Mouse (Mus musculus) B cell, adult 2 months (primary cell): ENCODE data around the gene Tmc3.

Experiments
- DNase-seq, 2 experiments: peaks; one replicate each; pipeline ENCODE4 v3.0.0; 2022

Gene Tmc3

DNA sequence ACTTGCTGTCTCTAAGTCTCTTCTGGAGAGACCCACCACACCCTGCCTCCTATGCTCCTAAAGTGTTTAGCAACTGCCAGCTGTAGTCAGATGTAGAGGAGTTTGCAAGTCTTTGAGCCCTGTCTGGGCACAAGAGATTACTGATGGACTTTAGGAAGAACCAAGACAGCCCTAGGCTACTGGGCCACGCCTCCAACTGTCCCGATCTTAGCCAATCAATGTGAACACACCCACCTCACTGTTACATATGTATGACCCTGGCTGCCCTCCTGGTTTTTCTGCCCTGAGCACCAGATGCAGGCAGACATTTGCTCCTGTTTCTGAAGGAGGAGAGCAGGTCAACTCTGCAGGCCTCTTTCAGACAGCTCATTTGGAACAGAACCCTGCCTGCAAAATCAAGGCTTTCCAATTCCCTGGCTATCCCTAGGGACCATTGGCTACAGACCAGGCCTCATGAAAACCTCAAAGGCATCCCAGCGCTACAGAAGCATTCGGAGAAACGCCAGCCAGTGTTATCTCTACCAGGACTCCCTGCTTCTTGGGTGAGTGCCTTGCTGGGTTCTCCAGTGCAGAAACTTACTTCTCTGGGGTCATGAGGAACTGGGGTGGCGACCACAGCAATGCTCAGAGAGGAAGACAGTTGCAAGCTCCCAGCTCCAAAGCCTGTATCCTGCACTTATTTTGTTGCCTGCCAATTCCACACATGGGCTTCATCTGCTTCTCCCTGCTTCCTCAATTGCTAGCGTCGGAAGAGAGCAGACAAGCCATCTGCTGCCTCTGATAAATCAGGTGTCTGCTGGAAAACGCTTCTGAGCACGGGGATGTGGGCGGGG is at the start of gene Tmc3:
Gene Tmc3, plus strand, starts transcription at position 289 of the 833 bp plus-strand sequence.
- DNase-seq = no peak

DNA sequence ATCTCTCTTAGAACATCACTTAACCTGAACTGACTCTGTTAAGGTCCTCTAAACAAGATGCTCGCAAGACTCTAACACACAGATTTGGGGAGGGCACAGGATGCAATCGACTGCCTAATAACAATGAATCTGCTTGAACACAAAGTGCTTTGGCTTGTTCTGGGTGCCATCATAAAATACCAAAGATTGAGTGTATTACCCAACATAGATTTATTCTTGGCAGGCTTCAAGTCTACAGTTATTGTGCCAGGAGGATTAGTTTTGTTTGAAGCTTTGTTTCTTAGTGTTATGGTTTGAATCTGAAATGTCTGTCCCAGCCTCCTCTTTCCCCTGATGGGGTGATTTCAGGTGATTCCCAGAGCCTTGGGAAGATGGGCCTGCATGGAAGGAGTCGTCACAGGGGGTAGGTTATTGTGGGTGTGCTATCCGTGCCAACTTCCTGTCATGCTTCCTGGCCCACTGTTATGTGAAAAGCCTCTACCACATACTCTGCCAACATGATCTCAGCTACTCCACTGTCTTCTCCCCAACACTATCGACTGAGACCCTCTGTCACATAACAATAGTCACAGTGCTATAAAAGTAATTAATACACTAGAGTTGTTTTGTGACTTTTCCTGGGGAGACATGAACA is 43.1 kb upstream of the Tmc3 start:
- DNase-seq = no peak

- no peak for DNase-seq
These were observed 35.9 kb upstream of the Tmc3 start for GRCm38 (mm10) chr7:83548686-83549352.

DNA sequence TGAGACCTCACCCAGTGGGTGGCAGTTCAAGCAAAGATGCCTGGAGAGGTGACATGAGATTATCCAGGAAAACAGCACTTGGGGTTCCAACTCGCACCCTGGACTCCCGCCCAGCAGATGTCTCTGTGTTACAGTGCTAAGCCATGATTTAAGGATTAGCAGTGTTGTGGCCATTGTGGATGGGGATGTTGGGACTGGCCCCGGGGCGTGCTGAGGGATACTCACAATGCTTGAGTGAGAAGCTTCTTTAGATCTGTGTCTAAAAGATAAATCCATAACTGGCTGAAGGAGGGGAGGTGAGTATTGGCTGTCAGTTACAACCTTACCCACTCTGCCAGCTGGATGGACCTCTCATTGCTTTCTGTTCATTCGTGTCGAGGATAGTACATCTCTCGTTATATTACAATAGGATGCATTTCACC is 35.4 kb upstream of the Tmc3 start:
- no peak for DNase-seq

- DNase-seq = peak in 1 of 2 experiments; percentile 25
These were observed 34.7 kb upstream of the Tmc3 start for GRCm38 (mm10) chr7:83549951-83550407.

DNA sequence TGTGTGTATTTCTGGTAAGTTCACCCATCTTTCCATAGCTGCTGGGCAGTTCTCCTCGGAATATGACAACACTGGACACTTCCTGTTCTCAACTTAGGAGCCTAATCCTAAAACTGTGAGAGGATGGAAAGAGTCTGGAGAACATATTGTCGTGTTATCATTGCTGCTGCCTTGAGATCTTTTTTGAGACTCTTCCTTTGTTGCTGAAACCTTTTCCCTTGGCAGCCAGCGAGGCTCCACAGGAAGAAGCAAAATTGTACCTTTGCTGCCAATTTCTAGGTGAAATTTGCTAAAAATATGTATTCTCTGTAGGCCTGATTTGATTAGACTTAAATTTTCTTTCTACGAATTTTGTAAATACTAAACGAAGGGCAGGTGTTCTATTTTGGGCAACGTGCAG is 30.2 kb upstream of the Tmc3 start:
- DNase-seq = no peak

DNA sequence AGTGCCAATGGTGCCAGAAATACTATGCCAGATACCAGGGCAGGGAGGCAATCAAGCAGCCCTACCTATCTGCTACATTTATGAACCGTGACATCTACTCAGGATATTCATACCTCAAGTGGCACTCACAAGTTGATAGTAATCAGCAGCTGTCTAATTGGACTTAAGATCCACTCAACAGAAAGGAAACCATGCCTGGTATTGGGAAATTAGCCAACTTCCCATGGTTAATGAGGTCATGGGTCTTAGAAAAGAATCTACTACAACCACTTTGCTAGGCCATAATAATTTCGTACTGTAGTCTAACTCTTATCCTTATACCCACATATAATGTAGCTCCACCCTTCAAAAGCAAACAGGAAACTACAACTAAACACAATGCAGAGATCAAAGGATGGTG is 28.2 kb upstream of the Tmc3 start:
- no peak for DNase-seq

GRCm38 (mm10) chr7:83558741-83559280 is 25.9 kb upstream of the Tmc3 start:
- no peak for DNase-seq

DNA sequence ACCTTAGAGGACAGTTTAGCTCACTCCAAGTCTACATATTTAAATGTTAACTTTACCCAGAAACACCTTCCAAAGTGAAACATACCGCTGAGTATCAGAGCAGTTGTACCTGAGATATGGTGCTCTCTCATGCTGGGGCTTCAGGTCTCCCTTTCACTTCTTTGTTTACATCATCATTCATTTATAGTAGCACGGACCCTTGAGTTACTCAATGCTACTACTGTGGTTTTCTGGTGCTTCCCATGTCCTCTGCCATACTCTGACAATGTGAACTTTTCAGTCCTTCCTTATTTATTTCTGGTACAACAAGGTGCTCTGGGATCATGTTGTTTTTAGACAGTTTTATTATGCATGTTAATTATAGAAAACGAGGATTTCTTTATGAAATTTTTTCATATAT is 25.2 kb upstream of the Tmc3 start:
- no peak for DNase-seq

- no peak for DNase-seq
These were observed 22.9 kb upstream of the Tmc3 start for GRCm38 (mm10) chr7:83561849-83562248.

DNA sequence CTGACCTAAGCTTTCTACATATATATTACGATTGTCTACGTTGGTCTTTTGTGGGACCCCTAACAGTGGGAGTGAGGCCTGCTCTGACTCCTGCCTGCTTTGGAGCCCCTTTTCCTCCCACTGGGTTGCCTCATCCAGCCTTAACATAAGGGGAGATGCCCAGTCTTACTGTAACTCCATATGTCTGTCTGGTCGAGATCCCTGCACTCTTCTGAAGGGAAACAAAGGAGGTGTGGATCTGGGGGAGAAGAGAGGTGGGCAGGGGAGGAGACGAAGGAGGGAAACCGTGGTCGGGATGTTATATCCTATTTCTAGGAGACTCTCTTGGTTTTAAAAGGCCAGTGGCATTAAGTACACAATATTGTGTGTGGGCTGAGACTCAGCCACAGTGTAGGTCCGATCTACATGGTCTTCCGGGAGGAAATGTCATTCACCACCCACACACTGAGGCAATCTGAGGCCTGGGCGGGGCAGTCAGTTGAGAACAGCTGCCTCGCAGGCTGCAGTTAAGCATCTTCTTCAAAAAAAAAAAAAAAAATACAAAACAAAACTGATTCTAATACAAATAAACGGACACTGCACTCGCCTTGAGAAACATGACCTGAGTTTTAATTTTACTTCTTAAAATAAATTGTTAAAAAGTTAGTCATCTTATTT is 20.0 kb upstream of the Tmc3 start:
- peak; percentile 40 to 51 for DNase-seq

DNA sequence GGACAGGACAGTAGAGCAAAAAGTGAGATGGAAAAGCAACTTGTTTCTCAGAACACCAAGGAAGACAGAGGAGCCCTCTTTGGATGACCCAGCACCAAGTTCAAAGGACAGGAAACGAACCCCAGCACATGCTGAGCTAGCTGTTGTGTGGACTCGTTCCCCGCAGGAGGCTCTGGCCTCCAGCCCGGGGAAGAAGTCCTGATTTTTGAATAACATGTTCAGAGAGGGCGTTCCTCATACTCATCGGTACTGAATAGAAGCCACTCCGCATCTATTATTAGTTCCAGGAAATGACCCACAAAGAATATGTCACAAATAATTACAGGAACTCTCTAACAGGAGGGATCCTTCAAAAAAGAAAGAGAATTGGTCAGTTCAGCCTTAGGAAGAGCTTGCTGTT is 18.8 kb upstream of the Tmc3 start:
- DNase-seq = no peak

- DNase-seq = peak; percentile 59 to 63
These were observed 16.8 kb upstream of the Tmc3 start for GRCm38 (mm10) chr7:83567841-83568500.

DNA sequence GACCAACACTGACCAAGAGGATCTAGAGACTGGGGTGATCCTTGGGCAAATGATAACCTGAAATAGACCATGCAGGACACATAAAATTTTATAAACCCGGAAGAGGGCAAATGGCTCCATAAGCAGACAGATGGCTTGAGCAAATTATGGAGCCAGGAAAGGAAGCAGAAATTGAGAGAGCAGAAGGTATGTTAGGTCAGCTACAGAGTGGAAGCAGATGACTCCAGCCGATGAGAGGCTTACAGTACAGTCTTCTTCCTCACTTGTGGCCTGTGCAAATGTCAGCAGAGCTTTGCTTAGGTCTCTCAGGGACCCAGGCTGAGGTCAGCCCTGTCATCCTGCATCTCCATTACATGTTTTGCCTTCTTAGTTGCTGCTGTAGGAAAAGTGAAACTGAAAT is 15.9 kb upstream of the Tmc3 start:
- DNase-seq = no peak

GRCm38 (mm10) chr7:83569436-83569835 is 15.3 kb upstream of the Tmc3 start:
- no peak for DNase-seq

- DNase-seq = no peak
These were observed 13.7 kb upstream of the Tmc3 start for GRCm38 (mm10) chr7:83571077-83571476.

GRCm38 (mm10) chr7:83571901-83572300 is 12.8 kb upstream of the Tmc3 start:
- DNase-seq = no peak

- no peak for DNase-seq
These were observed 12.3 kb upstream of the Tmc3 start for GRCm38 (mm10) chr7:83572451-83572850.

DNA sequence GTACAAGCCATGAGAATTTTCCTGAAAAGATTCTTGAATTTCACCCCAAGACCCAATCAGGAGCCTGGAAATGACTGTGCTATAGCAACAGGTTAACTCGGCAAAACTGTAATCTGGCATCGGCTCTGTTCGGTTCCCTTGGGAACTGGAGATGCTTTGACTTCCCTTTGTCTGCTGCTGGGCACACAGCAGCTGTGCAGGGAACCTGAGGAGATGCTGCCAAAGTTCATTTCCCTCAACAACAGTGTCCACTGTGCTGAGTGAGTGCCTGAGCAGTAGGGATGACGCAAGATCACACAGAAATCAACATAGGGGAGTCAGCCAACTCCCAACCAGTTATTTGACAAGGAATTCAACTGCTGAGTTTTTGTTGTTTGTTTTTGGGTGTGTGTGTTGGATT is 3.8 kb upstream of the Tmc3 start:
- no peak for DNase-seq

DNA sequence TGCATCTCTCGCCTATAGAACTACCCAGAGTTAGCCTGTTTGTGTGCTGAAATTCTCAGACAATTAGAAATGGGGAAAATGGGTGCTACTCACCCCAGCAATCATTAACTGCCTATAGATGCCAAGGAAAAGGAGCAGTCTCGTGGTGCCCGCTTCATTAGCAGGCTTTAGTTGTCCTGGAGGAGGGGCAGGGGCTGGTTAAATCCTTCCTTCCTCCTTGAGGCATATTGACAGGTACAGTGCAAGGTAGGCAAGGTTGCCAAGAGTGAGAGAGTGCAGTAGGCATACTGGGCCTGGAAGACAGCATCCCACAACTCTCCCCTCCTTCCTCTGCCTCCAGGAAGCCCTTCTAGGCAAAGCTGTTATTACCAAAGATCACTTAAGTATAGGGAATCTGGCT is 9.3 kb downstream of the Tmc3 start:
- DNase-seq = no peak

DNA sequence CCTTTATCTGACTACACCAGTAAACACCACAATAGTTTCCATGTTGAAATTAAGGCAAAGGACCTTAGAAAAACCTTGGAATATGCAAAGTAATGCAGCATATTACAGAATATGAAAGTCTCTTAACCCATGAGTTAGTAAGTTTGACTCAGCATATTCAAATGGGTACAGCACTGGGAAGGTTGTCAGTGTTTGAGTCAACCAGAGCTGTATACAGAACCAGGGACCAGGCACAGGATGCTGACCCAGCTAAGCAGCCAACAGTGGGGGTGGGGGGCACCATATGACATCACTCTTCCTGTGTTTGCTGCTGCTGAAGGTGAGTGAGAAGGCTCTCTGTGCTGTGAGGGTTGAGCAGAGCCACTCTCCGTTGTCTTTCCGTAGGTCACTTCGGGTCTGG is 12.3 kb downstream of the Tmc3 start:
- no peak for DNase-seq
